Mouse (Mus musculus): ENCODE data around the gene Gse1. TPM values are rescaled to one million over a fixed set of nuclear protein-coding genes. Genes with fewer than 3 reads are reported as not detected.

Gene Gse1
- polyA plus RNA-seq, 1 experiment from 2014 or later, result 10.2 TPM

- Histone ChIP-seq H3K4me3 (ENCODE audit: low read length) (no peak overlapping the region), H3K4me1 (replicated peaks; ENCODE audit: control insufficient read depth, insufficient read depth, low read length) (peaks cover 38% of the 10 kb centered on the region), H3K9me3 (ENCODE audit: control insufficient read depth, low read length) (peaks cover 2% of the 10 kb centered on the region; the same call in 1 of the 2 replicates), H3K9ac (ENCODE audit: low read length) (no peak overlapping the region), H3K36me3 (ENCODE audit: control insufficient read depth, insufficient read depth, low read length) (peaks cover 4% of the 10 kb centered on the region; the same call in 1 of the 2 replicates), H3K27ac (ENCODE audit: low read length) (no peak overlapping the region), H3K4me2 (ENCODE audit: low read depth, low read length) (no peak overlapping the region), H3K27me3 (ENCODE audit: control insufficient read depth, insufficient read depth, low read depth, low read length) (no peaks in the 10 kb centered on the region)
- no peak for ATAC-seq (ENCODE audit: low read depth)
- 70% methylated on average over 5 of the region's 5 CpGs for WGBS
Measured at GRCm38 (mm10) chr8:120247618-120248017, 19.4 kb downstream of the Gse1 start.

GRCm38 (mm10) chr8:120248031-120248430, 19.8 kb downstream of the Gse1 start:
- 44% methylated on average over 7 of the region's 7 CpGs for WGBS
- Histone ChIP-seq H3K36me3 (ENCODE audit: control insufficient read depth, insufficient read depth, low read length) (peaks cover 4% of the 10 kb centered on the region; the same call in 1 of the 2 replicates), H3K27me3 (ENCODE audit: control insufficient read depth, insufficient read depth, low read depth, low read length) (no peaks in the 10 kb centered on the region), H3K9ac (ENCODE audit: low read length) (no peak overlapping the region), H3K4me2 (ENCODE audit: low read depth, low read length) (no peak overlapping the region), H3K27ac (ENCODE audit: low read length) (peak overlapping the region; percentile 26), H3K4me3 (ENCODE audit: low read length) (no peak overlapping the region), H3K4me1 (replicated peaks; ENCODE audit: control insufficient read depth, insufficient read depth, low read length) (peaks cover 39% of the 10 kb centered on the region), H3K9me3 (ENCODE audit: control insufficient read depth, low read length) (peaks cover 2% of the 10 kb centered on the region; the same call in 1 of the 2 replicates)
- peak; percentile 23; the same call in 1 of the 2 replicates for ATAC-seq (ENCODE audit: low read depth)

GRCm38 (mm10) chr8:120248451-120248850, 20.2 kb downstream of the Gse1 start:
- Histone ChIP-seq H3K4me1 (replicated peaks; ENCODE audit: control insufficient read depth, insufficient read depth, low read length) (peaks cover 39% of the 10 kb centered on the region), H3K9ac (ENCODE audit: low read length) (no peak overlapping the region)

GRCm38 (mm10) chr8:120249800-120250336, 21.6 kb downstream of the Gse1 start:
- H3K9ac ChIP-seq (ENCODE audit: low read length), result peak overlapping the region; percentile 49
- no peak overlapping the region for H3K4me2 ChIP-seq (ENCODE audit: low read depth, low read length)
- no peaks in the 10 kb centered on the region for H3K27me3 ChIP-seq (ENCODE audit: control insufficient read depth, insufficient read depth, low read depth, low read length)
- 62% methylated on average over 9 of the region's 9 CpGs for WGBS
- H3K36me3 ChIP-seq (ENCODE audit: control insufficient read depth, insufficient read depth, low read length), result no peaks in the 10 kb centered on the region
- no peak overlapping the region for H3K4me3 ChIP-seq (ENCODE audit: low read length)
- H3K9me3 ChIP-seq (ENCODE audit: control insufficient read depth, low read length), result no peaks in the 10 kb centered on the region
- peak overlapping the region; percentile 74 for H3K27ac ChIP-seq (ENCODE audit: low read length)
- peaks cover 52% of the 10 kb centered on the region for H3K4me1 ChIP-seq (replicated peaks; ENCODE audit: control insufficient read depth, insufficient read depth, low read length)
- no peak for ATAC-seq (ENCODE audit: low read depth)

More at GRCm38 (mm10) chr8:120248451-120248850, 20.2 kb downstream of the Gse1 start:
- peak overlapping the region; percentile 26 for H3K27ac ChIP-seq (ENCODE audit: low read length)
- no peak overlapping the region for H3K4me2 ChIP-seq (ENCODE audit: low read depth, low read length)
- 83% methylated on average over 4 of the region's 4 CpGs for WGBS
- ATAC-seq (ENCODE audit: low read depth), result no peak
- peaks cover 4% of the 10 kb centered on the region; the same call in 1 of the 2 replicates for H3K36me3 ChIP-seq (ENCODE audit: control insufficient read depth, insufficient read depth, low read length)
- no peaks in the 10 kb centered on the region for H3K27me3 ChIP-seq (ENCODE audit: control insufficient read depth, insufficient read depth, low read depth, low read length)
- H3K4me3 ChIP-seq (ENCODE audit: low read length), result no peak overlapping the region
- peaks cover 2% of the 10 kb centered on the region; the same call in 1 of the 2 replicates for H3K9me3 ChIP-seq (ENCODE audit: control insufficient read depth, low read length)

GRCm38 (mm10) chr8:120250750-120251410, 22.6 kb downstream of the Gse1 start:
- peak; percentile 28 for ATAC-seq (ENCODE audit: low read depth)
- H3K4me3 ChIP-seq (ENCODE audit: low read length), result no peak overlapping the region
- H3K4me1 ChIP-seq (replicated peaks; ENCODE audit: control insufficient read depth, insufficient read depth, low read length), result peaks cover 62% of the 10 kb centered on the region
- 55% methylated on average over 16 of the region's 16 CpGs for WGBS
- no peaks in the 10 kb centered on the region for H3K9me3 ChIP-seq (ENCODE audit: control insufficient read depth, low read length)
- H3K27me3 ChIP-seq (ENCODE audit: control insufficient read depth, insufficient read depth, low read depth, low read length), result no peaks in the 10 kb centered on the region
- H3K27ac ChIP-seq (ENCODE audit: low read length), result peak overlapping the region; percentile 89
- H3K36me3 ChIP-seq (ENCODE audit: control insufficient read depth, insufficient read depth, low read length), result no peaks in the 10 kb centered on the region
- peak overlapping the region; percentile 1 for H3K9ac ChIP-seq (ENCODE audit: low read length)
- H3K4me2 ChIP-seq (ENCODE audit: low read depth, low read length), result no peak overlapping the region

- Histone ChIP-seq H3K27ac (ENCODE audit: low read length) (peak overlapping the region; percentile 89), H3K4me1 (replicated peaks; ENCODE audit: control insufficient read depth, insufficient read depth, low read length) (peaks cover 68% of the 10 kb centered on the region)
Measured at GRCm38 (mm10) chr8:120251411-120252035, 23.3 kb downstream of the Gse1 start.

GRCm38 (mm10) chr8:120253626-120254025, 25.4 kb downstream of the Gse1 start:
- Histone ChIP-seq H3K27me3 (ENCODE audit: control insufficient read depth, insufficient read depth, low read depth, low read length) (no peaks in the 10 kb centered on the region), H3K4me2 (ENCODE audit: low read depth, low read length) (no peak overlapping the region), H3K4me1 (replicated peaks; ENCODE audit: control insufficient read depth, insufficient read depth, low read length) (peaks cover 75% of the 10 kb centered on the region), H3K36me3 (ENCODE audit: control insufficient read depth, insufficient read depth, low read length) (no peaks in the 10 kb centered on the region), H3K9ac (ENCODE audit: low read length) (no peak overlapping the region), H3K9me3 (ENCODE audit: control insufficient read depth, low read length) (no peaks in the 10 kb centered on the region), H3K4me3 (ENCODE audit: low read length) (no peak overlapping the region), H3K27ac (ENCODE audit: low read length) (no peak overlapping the region)
- ATAC-seq (ENCODE audit: low read depth), result no peak
- 76% methylated on average over 8 of the region's 8 CpGs for WGBS

More at GRCm38 (mm10) chr8:120251411-120252035, 23.3 kb downstream of the Gse1 start:
- peak; percentile 89 for ATAC-seq (ENCODE audit: low read depth)
- peak overlapping the region; percentile 33 for H3K9ac ChIP-seq (ENCODE audit: low read length)
- WGBS, result 46% methylated on average over 9 of the region's 9 CpGs
- peak overlapping the region; percentile 5; the same call in 1 of the 2 replicates for H3K4me2 ChIP-seq (ENCODE audit: low read depth, low read length)
- no peak overlapping the region for H3K4me3 ChIP-seq (ENCODE audit: low read length)
- no peaks in the 10 kb centered on the region for H3K27me3 ChIP-seq (ENCODE audit: control insufficient read depth, insufficient read depth, low read depth, low read length)
- H3K36me3 ChIP-seq (ENCODE audit: control insufficient read depth, insufficient read depth, low read length), result no peaks in the 10 kb centered on the region
- H3K9me3 ChIP-seq (ENCODE audit: control insufficient read depth, low read length), result no peaks in the 10 kb centered on the region

- H3K27ac ChIP-seq (ENCODE audit: low read length), result no peak overlapping the region
- H3K9me3 ChIP-seq (ENCODE audit: control insufficient read depth, low read length), result no peaks in the 10 kb centered on the region
- peaks cover 66% of the 10 kb centered on the region for H3K4me1 ChIP-seq (replicated peaks; ENCODE audit: control insufficient read depth, insufficient read depth, low read length)
- no peak for ATAC-seq (ENCODE audit: low read depth)
- no peak overlapping the region for H3K4me2 ChIP-seq (ENCODE audit: low read depth, low read length)
- H3K4me3 ChIP-seq (ENCODE audit: low read length), result no peak overlapping the region
- H3K27me3 ChIP-seq (ENCODE audit: control insufficient read depth, insufficient read depth, low read depth, low read length), result no peaks in the 10 kb centered on the region
- H3K36me3 ChIP-seq (ENCODE audit: control insufficient read depth, insufficient read depth, low read length), result no peaks in the 10 kb centered on the region
- 78% methylated on average over 6 of the region's 6 CpGs for WGBS
- H3K9ac ChIP-seq (ENCODE audit: low read length), result no peak overlapping the region
Measured at GRCm38 (mm10) chr8:120255406-120255987, 27.2 kb downstream of the Gse1 start.

GRCm38 (mm10) chr8:120256958-120257357, 28.7 kb downstream of the Gse1 start:
- WGBS, result 19% methylated on average over 6 of the region's 6 CpGs
- no peaks in the 10 kb centered on the region for H3K9me3 ChIP-seq (ENCODE audit: control insufficient read depth, low read length)
- no peaks in the 10 kb centered on the region for H3K27me3 ChIP-seq (ENCODE audit: control insufficient read depth, insufficient read depth, low read depth, low read length)
- H3K36me3 ChIP-seq (ENCODE audit: control insufficient read depth, insufficient read depth, low read length), result no peaks in the 10 kb centered on the region
- no peak overlapping the region for H3K4me2 ChIP-seq (ENCODE audit: low read depth, low read length)
- H3K9ac ChIP-seq (ENCODE audit: low read length), result peak overlapping the region; percentile 33
- peaks cover 66% of the 10 kb centered on the region for H3K4me1 ChIP-seq (replicated peaks; ENCODE audit: control insufficient read depth, insufficient read depth, low read length)
- peak overlapping the region; percentile 84 for H3K27ac ChIP-seq (ENCODE audit: low read length)
- no peak overlapping the region for H3K4me3 ChIP-seq (ENCODE audit: low read length)
- ATAC-seq (ENCODE audit: low read depth), result peak; percentile 50
